Mouse (Mus musculus) cerebellum, postnatal 4 days (tissue): ENCODE measurements around the gene E130114P18Rik.

ENCODE experiments used
- DNase-seq, 2 experiments: peaks; one replicate each; pipeline ENCODE4 v3.0.0; 2022; ENCODE audit warnings: low spot score in 2 of 2, mixed read lengths in 1 of 2

Gene E130114P18Rik

DNA sequence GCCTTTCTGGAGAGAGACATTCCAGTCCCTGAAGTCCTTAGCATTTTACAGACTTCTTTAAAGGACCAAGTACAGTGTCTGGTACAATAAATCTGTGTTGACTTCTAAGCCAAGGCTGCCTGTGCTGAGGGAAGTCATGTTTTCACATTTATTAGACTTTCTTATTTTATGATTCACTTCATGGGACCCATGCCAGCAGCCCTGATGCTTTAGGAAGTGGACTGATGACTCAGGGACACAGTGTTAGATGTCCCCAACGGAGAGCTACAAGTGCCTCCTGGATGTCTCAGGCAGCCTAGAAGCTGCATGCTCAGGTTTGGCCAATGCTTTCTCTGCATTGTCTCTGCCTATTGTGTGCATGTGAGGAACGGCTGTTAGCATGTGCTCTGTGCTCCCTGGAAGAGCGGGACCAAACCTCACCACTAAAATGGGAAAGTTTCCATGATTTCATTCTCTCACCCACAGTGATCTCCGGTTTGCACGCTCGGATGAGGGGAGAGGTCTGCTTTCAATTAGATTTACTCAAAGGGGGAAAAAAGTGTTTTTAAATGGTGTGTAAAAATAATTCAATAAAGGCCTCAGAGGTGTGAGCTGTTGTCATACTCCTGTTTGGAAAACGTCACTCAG lies 82.4 kb downstream of the E130114P18Rik start:
- no peak for DNase-seq

GRCm38 (mm10) chr4:97693931-97694330 lies 83.9 kb downstream of the E130114P18Rik start:
- no peak for DNase-seq

- no peak for DNase-seq
These were observed 84.8 kb downstream of the E130114P18Rik start for GRCm38 (mm10) chr4:97693054-97693453.

- no peak for DNase-seq
These were observed 87.5 kb downstream of the E130114P18Rik start for GRCm38 (mm10) chr4:97690384-97690766.

DNA sequence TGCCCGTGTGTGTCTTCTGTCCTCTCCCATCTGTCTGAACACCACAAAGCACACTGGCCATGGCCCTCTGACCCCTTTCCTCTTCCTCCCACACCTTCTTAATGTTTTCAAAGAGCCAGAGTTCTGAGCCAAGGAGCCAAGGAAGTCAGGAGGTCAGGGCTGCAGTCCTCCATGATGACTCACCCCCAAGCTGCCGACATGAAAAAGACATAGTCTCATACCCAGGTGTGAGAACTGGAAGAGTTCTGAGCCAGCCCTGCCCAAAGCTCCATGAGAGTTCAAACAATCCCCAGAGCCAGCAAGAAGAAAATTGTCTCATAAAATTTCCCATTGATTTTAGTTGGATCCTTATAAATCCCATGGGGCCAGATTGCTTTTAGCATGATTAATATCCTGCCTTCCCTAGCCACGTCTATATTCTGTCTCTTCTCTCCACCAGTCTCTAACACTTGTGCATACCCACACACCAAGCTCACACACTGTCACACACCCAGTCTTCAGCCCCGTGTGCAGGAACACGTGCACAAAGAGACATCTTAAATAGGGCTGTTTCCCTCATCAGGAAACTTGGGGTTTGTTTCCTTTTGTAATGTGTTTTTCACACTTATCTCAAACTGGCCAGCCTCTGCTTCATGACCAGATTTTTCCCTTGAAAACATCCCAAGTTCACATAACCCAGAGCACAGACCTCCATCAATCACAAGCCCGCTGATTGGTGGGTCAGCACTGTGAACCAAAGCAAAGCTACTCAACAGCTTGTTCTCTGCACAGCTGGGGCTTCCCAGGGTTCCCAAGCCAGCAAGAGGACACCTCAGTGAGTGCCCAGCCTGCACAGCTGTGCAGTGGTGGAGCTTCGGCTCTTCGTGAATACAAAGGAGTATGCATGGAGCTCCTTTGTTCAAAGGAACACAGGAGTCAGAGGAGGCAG lies 88.2 kb downstream of the E130114P18Rik start:
- DNase-seq: no peak

DNA sequence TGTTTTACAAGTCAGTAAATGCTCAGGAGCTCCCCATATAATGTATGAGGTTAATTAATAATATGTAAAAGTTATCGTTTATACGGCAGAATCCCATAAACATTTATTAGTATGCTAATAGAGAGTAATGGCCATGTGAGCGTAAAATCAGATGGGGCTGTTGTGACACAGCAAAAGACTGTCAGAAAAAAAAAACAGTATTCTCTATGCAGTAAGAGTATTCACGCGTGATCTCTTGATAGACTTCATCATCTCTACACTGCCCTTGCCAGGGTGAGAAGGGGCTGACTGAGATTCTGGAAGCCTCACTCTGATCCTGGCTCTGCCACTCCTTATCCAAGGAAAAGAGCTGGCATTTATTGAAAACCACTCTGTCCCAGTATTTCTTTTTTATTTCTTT lies 91.9 kb downstream of the E130114P18Rik start:
- no peak for DNase-seq

DNA sequence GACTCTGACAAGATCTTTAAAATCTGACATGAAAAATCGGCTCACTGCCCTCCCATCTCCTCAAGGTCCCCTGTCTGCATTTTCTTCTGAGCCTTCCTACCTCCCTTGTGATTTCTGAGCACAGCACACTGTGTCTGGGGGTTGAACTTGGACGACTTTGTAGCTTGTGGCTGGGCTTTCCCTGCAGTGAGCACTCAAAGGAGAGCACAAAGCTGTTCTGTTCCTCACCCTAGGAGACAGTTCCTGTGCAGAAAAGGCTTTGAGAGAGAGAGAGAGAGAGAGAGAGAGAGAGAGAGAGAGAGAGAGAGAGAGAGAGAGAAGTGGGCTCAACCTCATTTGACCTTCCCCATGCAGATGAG lies 101.3 kb downstream of the E130114P18Rik start:
- DNase-seq: no peak

DNA sequence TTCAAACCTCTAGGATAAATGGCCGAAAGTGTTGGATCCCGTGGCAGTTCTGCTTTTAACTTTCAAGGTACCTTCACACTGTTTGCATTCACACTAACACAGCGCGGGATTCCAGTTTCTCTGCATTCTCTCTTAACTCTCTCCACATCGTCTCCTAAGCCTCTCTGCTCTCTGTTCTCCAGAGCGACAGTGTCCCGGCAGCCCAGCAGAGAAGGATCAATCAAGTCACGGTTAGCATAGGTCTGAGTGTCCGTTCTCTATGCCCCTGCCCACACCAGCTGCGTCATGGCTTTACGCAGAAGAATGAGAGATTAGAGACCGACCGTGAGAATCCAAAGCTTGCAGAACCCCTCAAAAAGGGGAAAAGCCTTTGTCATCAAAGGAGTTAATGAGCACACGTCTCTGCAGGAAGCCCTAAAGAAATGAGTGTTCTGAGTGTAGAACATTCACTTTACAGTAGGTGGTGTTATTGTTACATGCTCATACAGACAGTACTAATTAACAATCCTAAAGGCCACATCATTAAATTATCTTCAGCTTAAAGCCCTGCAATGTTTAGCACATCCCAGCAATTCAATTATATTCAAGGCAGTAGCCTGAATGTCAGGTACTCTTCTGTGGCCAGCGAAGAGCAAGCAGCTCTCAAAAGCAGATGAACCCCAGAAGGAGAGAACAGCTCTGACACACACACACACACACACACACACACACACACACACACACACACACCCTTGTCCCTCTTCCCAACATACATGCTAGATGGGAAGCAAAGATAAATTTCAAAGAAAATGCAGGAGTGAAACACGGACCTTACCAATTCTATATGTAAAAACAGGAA lies 101.9 kb downstream of the E130114P18Rik start:
- DNase-seq: no peak

DNA sequence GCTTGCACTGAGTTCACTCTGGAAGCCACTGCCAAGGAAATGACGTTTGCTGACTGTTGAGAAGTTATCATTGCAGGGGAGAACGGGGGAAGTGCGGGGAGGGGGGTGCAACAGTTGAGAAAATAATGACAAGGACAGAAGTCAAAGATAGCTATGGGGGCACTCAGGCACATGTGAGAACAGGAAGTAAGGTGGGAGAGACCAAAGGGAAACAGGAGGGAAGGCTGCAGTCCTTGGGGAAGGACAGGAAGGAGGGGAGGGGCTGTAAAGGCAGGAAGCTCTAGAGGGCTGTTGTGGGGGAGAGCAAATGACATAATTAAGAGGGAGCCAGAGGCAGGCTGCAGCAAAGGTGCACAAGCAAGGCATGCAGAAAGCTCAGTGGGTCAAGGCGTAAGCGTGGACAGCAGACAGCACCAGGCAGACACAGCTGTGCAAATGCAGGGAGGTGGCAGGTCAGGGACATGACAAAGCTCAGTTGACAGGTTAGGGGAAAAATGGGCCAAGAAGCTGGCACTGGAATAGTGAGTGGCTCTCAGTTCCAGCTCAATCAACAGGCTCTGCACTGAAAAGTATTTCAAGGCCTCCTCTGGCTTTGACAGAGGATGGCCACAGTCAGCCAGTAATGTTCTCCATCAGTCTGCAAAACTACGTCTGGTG lies 103.9 kb downstream of the E130114P18Rik start:
- no peak for DNase-seq

- no peak for DNase-seq
These were observed 105.4 kb downstream of the E130114P18Rik start for GRCm38 (mm10) chr4:97672501-97672900.

- DNase-seq: no peak
These were observed 106.0 kb downstream of the E130114P18Rik start for GRCm38 (mm10) chr4:97671911-97672310.

DNA sequence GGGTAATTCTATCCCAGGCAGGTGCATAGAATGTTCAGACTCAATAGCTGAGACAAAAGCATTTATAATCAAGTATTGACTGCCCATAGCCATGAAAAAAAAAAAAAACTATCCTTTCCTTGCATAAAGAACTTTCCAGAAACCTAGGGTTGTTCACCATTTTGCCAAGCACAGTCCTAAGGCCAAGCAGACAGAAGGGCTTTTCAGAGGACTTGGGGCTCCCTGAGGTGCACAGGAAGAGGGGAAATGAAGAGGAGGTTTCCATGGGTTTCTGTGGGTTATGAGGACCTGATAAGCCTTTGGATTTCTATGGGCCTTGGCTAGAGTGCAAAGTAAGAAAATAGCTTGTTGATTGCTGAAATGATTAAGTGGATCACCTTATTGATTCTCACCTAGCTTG lies 107.5 kb downstream of the E130114P18Rik start:
- DNase-seq: no peak

- DNase-seq: no peak
These were observed 108.1 kb downstream of the E130114P18Rik start for GRCm38 (mm10) chr4:97669808-97670207.

GRCm38 (mm10) chr4:97665428-97665755 lies 112.5 kb downstream of the E130114P18Rik start:
- no peak for DNase-seq

GRCm38 (mm10) chr4:97664738-97665427 lies 113.0 kb downstream of the E130114P18Rik start:
- DNase-seq: no peak

DNA sequence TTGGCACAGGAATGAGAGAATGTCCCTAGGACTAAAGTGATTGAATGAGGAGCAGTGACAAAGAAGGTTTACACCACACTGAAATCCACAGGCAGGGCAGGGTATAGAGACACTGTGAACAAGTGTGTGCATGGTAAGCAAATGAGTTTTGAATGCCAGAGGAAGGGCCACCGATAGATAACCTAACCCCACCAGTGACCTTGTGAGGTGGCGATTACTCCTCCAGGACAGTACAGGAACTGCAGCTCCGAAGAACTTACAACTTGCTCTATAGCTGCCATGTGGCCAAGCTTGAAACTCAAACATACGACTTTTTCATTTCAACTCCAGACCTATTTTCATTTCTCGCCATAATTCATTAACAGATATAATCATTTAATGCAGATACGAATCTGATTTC lies 114.0 kb downstream of the E130114P18Rik start:
- no peak for DNase-seq

DNA sequence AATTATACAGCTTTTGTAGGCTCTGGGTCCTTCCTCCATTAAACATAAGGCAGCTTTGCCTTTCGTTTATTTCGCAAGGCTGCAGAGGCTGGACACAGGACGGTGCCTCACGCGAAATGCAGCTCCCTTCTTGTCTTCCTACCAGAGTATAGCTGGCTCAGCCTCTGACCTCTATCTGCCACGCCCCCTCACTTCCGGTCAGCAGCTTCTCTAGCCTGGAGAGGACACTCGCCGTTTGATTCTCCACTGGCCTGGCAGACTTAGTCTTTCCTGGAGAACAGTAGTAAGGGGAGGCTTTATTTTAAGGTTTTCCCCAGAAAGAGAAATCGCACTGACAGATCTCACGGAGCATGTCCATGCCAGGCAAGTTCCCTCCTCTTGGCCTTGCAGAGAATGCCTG lies 115.0 kb downstream of the E130114P18Rik start:
- no peak for DNase-seq

GRCm38 (mm10) chr4:97661611-97662273 lies 116.1 kb downstream of the E130114P18Rik start:
- DNase-seq: no peak

GRCm38 (mm10) chr4:97657586-97657985 lies 120.3 kb downstream of the E130114P18Rik start:
- DNase-seq: no peak

- no peak for DNase-seq
These were observed 128.3 kb downstream of the E130114P18Rik start for GRCm38 (mm10) chr4:97649626-97650015.
